Mouse (Mus musculus) MEL (cell line): Measurements from ENCODE around the gene Babam2.

Experiments
- CTCF ChIP-seq, 3 experiments: IDR thresholded peaks in 2 of 3; conservative IDR thresholded peaks in 1 of 3; 2 replicates each; pipeline ENCODE4 v1.5.1; 2011 to 2012; ENCODE audit warnings: low read length in 3 of 3, low read depth in 2 of 3, mild to moderate bottlenecking in 2 of 3, improper control_type of control experiment in 1 of 3, inconsistent platforms in 1 of 3, mixed read lengths in 1 of 3, moderate library complexity in 1 of 3; ENCODE audit not compliant: control insufficient read depth in 1 of 3, insufficient read depth in 1 of 3, poor library complexity in 1 of 3, severe bottlenecking in 1 of 3
- EP300 ChIP-seq, 2 experiments: IDR thresholded peaks; 2 replicates each; pipeline ENCODE4 v1.6.1; 2011; ENCODE audit warnings: improper control_type of control experiment in 2 of 2, low read length in 2 of 2, low read depth in 1 of 2, mild to moderate bottlenecking in 1 of 2
- MAFK ChIP-seq: IDR thresholded peaks from 2 replicates; pipeline ENCODE4 v1.6.1; 2011; ENCODE audit warnings: low read depth, mild to moderate bottlenecking, low read length, improper control_type of control experiment, borderline replicate concordance
- USF1 ChIP-seq: IDR thresholded peaks from 2 replicates; pipeline ENCODE4 v1.6.1; 2014; ENCODE audit warnings: low read depth, mild to moderate bottlenecking, inconsistent platforms, low read length, improper control_type of control experiment, moderate library complexity

GRCm38 (mm10) chr5:32066839-32067238 lies 369.4 kb downstream of the Babam2 start:
- TF ChIP-seq MAFK = no peak
- no peak for TF ChIP-seq EP300 (IDR thresholded peaks at IDR 0.05; ENCODE audit: low read depth in 1 of 2, low read length in 2 of 2)
- no peak for TF ChIP-seq USF1
- no peak for TF ChIP-seq CTCF (IDR thresholded peaks at IDR 0.05 in 2 of 3, conservative IDR thresholded peaks at IDR 0.05 in 1 of 3; ENCODE audit: control insufficient read depth in 1 of 3, insufficient read depth in 1 of 3, low read depth in 2 of 3, low read length in 3 of 3, poor library complexity in 1 of 3, severe bottlenecking in 1 of 3)
